Mouse (Mus musculus) ES-Bruce4 (cell line): ENCODE measurements around the gene Stkld1. TPM values are rescaled to one million over a fixed set of nuclear protein-coding genes. Genes with fewer than 3 reads are reported as not detected.

Experiments used
- H3K27ac ChIP-seq: 2 replicates; pipeline ENCODE4 v1.5.1; 2012; ENCODE audit warnings: low read length, inconsistent platforms; ENCODE audit not compliant: insufficient read depth
- H3K27me3 ChIP-seq: 2 replicates; pipeline ENCODE4 v1.6.1; 2012; ENCODE audit warnings: mild to moderate bottlenecking, low read length, inconsistent platforms; ENCODE audit not compliant: control insufficient read depth, poor library complexity, insufficient read depth, severe bottlenecking
- H3K36me3 ChIP-seq: 2 replicates; pipeline ENCODE4 v1.6.1; 2012; ENCODE audit warnings: inconsistent platforms, mild to moderate bottlenecking, low read length, moderate library complexity; ENCODE audit not compliant: control insufficient read depth, poor library complexity, insufficient read depth, severe bottlenecking
- H3K4me1 ChIP-seq: one replicate; pipeline ENCODE4 v1.8.1; 2011; ENCODE audit warnings: low read length; ENCODE audit not compliant: control insufficient read depth, insufficient read depth
- H3K4me3 ChIP-seq: 2 replicates; pipeline ENCODE4 v1.5.1; 2011; ENCODE audit warnings: low read depth, mild to moderate bottlenecking, low read length
- H3K9ac ChIP-seq: 2 replicates; pipeline ENCODE4 v1.6.1; 2012; ENCODE audit warnings: low read depth, mild to moderate bottlenecking, inconsistent platforms; ENCODE audit not compliant: poor library complexity, severe bottlenecking
- H3K9me3 ChIP-seq: replicated peaks from 2 replicates; pipeline ENCODE4 v1.6.1; 2012; ENCODE audit warnings: mild to moderate bottlenecking, low read length, inconsistent platforms; ENCODE audit not compliant: control insufficient read depth, poor library complexity, insufficient read depth, severe bottlenecking
- CTCF ChIP-seq: IDR thresholded peaks from one replicate; pipeline ENCODE4 v1.8.1; 2011; ENCODE audit warnings: low read depth, low read length
- EP300 ChIP-seq: IDR thresholded peaks from 2 replicates; pipeline ENCODE4 v1.6.1; 2011; ENCODE audit warnings: low read depth, low read length; ENCODE audit not compliant: insufficient read depth
- POLR2A ChIP-seq: IDR thresholded peaks from one replicate; pipeline ENCODE4 v1.8.1; 2011; ENCODE audit warnings: low read length; ENCODE audit not compliant: insufficient read depth
- polyA plus RNA-seq: library from polyadenylated mRNA; stranded (reverse); fragments of >200 nt; gene quantifications from 2 replicates; pipeline ENCODE4 v1.2.4, GENCODE M21; 2011; ENCODE audit warnings: low read depth; ENCODE audit not compliant: missing spikeins, insufficient read depth, insufficient read length

The Stkld1 gene
- polyA plus RNA-seq, 1 experiment, result not detected

GRCm38 (mm10) chr2:26902467-26903220 lies 31.2 kb upstream of the Stkld1 start, which contains the start of gene Surf6:
Gene Surf6, minus strand, starts transcription at chr2:26902879.
- H3K9ac ChIP-seq, result peak within 1 kb of the TSS; percentile 80
- no peaks in the 10 kb centered on the region for H3K4me1 ChIP-seq
- peak within 1 kb of the TSS; percentile 89 for H3K27ac ChIP-seq
- no peaks in the 10 kb centered on the region for H3K9me3 ChIP-seq
- no peaks in the 10 kb centered on the region for H3K27me3 ChIP-seq
- TF ChIP-seq EP300 (0 out of 2 replicates have a peak, but pooled peaks have one; percentile 74), CTCF (no peak), POLR2A (peak; percentile 59)
- peaks cover 30% of the 10 kb centered on the region for H3K36me3 ChIP-seq
- peak within 1 kb of the TSS; percentile 92 for H3K4me3 ChIP-seq

DNA sequence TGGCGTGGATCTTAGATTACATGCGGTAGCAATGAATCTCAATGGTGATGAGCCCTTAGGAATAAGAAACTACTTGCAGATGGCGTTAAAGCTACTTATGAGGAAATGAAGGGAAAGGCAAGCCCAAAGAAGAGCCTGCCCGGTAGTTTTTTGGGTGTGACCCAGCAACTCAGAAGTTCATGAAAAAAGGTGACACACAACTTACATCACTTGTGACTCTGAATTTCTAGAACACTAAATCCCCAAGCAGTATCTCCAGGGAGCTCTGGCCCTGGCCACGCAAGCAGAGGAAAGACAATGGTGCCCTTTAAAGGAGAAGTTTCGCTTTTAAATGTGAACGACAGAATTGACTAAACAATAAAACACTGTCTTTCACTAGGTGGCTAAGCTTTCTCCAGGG lies 30.5 kb upstream of the Stkld1 start:
- no peaks in the 10 kb centered on the region for H3K9me3 ChIP-seq
- H3K27me3 ChIP-seq, result no peaks in the 10 kb centered on the region
- H3K9ac ChIP-seq, result peak overlapping the region; percentile 25
- H3K27ac ChIP-seq, result peak overlapping the region; percentile 89
- no peak for TF ChIP-seq EP300
- no peak for TF ChIP-seq CTCF
- no peak for TF ChIP-seq POLR2A
- peak overlapping the region; percentile 68 for H3K4me3 ChIP-seq
- H3K4me1 ChIP-seq, result no peaks in the 10 kb centered on the region
- peaks cover 27% of the 10 kb centered on the region for H3K36me3 ChIP-seq

GRCm38 (mm10) chr2:26905936-26906335 lies 27.9 kb upstream of the Stkld1 start:
- Histone ChIP-seq H3K4me3 (no peak overlapping the region), H3K9ac (no peak overlapping the region), H3K27ac (no peak overlapping the region), H3K36me3 (peaks cover 11% of the 10 kb centered on the region), H3K9me3 (no peaks in the 10 kb centered on the region), H3K4me1 (no peaks in the 10 kb centered on the region), H3K27me3 (no peaks in the 10 kb centered on the region)
- no peak for TF ChIP-seq POLR2A
- no peak for TF ChIP-seq EP300
- TF ChIP-seq CTCF, result no peak

- Histone ChIP-seq H3K9ac (no peak overlapping the region), H3K27me3 (no peaks in the 10 kb centered on the region), H3K4me1 (no peaks in the 10 kb centered on the region), H3K9me3 (no peaks in the 10 kb centered on the region), H3K4me3 (no peak overlapping the region), H3K36me3 (peaks cover 16% of the 10 kb centered on the region), H3K27ac (no peak overlapping the region)
- TF ChIP-seq POLR2A (no peak), EP300 (no peak), CTCF (no peak)
Measured at GRCm38 (mm10) chr2:26906431-26906830, 27.4 kb upstream of the Stkld1 start.

DNA sequence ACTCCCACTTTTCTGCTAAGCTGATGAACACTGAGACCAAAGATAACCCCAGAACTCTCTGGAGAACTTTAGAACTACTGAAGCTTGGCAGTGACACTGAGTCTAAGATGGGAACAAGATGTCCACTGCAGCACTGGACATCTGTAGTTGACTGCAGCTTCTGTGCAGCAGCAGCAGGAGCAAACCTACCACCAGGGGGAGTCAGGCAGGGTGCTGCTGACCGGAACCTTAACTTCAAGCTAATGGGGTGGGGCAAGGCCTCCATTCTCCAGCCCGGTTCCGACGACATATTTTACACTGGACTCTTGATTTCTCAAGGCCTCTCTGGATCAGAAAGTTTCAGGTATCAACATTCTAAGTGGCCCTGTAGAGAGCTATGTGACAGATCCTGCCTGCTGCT lies 26.7 kb upstream of the Stkld1 start:
- H3K36me3 ChIP-seq, result peaks cover 22% of the 10 kb centered on the region
- H3K27ac ChIP-seq, result no peak overlapping the region

GRCm38 (mm10) chr2:26908710-26909386 lies 25.0 kb upstream of the Stkld1 start:
- Histone ChIP-seq H3K36me3 (peaks cover 40% of the 10 kb centered on the region), H3K27me3 (no peaks in the 10 kb centered on the region), H3K4me1 (no peaks in the 10 kb centered on the region), H3K9ac (peak overlapping the region; percentile 93), H3K4me3 (peak overlapping the region; percentile 30), H3K9me3 (no peaks in the 10 kb centered on the region), H3K27ac (no peak overlapping the region)
- TF ChIP-seq CTCF (no peak), EP300 (no peak), POLR2A (no peak)

More for the DNA sequence above, 26.7 kb upstream of the Stkld1 start:
- Histone ChIP-seq H3K4me1 (no peaks in the 10 kb centered on the region), H3K9me3 (no peaks in the 10 kb centered on the region), H3K9ac (no peak overlapping the region), H3K27me3 (no peaks in the 10 kb centered on the region), H3K4me3 (no peak overlapping the region)
- TF ChIP-seq EP300 (no peak), CTCF (peak; percentile 85)
